Mouse (Mus musculus) kidney, embryonic 14.5 days (tissue): ENCODE data around the gene Slc43a2. TPM values are rescaled to one million over a fixed set of nuclear protein-coding genes. Genes with fewer than 3 reads are reported as not detected.

ENCODE experiments used
- ATAC-seq: fragments of 200-750 bp; cut with Nextera tagmentation; 2 replicates; pipeline ENCODE4 v1.8.0; 2017; ENCODE audit warnings: moderate number of reproducible peaks, mild to moderate bottlenecking, moderate TSS enrichment, moderate library complexity; ENCODE audit not compliant: low FRiP score, low TSS enrichment
- H3K27ac ChIP-seq: fragments of 300-500 bp; sonication (generic); 2 replicates; pipeline ENCODE4 v1.5.1; 2014; ENCODE audit warnings: low read depth, mild to moderate bottlenecking, low read length, moderate library complexity, mixed read lengths
- H3K27me3 ChIP-seq: fragments of 300-500 bp; sonication (generic); 2 replicates; pipeline ENCODE4 v1.6.1; 2014; ENCODE audit warnings: mild to moderate bottlenecking, low read length; ENCODE audit not compliant: control insufficient read depth, insufficient read depth
- H3K36me3 ChIP-seq: fragments of 300-500 bp; sonication (generic); 2 replicates; pipeline ENCODE4 v1.6.1; 2014; ENCODE audit warnings: low read length, mixed read lengths; ENCODE audit not compliant: control insufficient read depth, insufficient read depth
- H3K4me1 ChIP-seq: fragments of 300-500 bp; sonication (generic); 2 replicates; pipeline ENCODE4 v1.6.1; 2014; ENCODE audit warnings: low read length, mixed read lengths; ENCODE audit not compliant: control insufficient read depth, insufficient read depth
- H3K4me2 ChIP-seq: fragments of 300-500 bp; sonication (generic); replicated peaks from 2 replicates; pipeline ENCODE4 v1.6.1; 2014; ENCODE audit warnings: low read depth, mild to moderate bottlenecking, low read length
- H3K4me3 ChIP-seq: fragments of 300-500 bp; sonication (generic); 2 replicates; pipeline ENCODE4 v1.5.1; 2014; ENCODE audit warnings: mild to moderate bottlenecking, low read length
- H3K9ac ChIP-seq: fragments of 300-500 bp; sonication (generic); 2 replicates; pipeline ENCODE4 v1.6.1; 2014; ENCODE audit warnings: low read depth, mild to moderate bottlenecking, low read length, moderate library complexity
- H3K9me3 ChIP-seq: fragments of 300-500 bp; sonication (generic); 2 replicates; pipeline ENCODE4 v1.6.1; 2016; ENCODE audit warnings: low read length; ENCODE audit not compliant: control insufficient read depth
- WGBS: fragments of 180-500 bp; shearing (Covaris S2); extraction: QIAGEN DNeasy Blood & Tissue Kit; methylation state at CpG from one replicate; pipeline ENCODE4 v1.1.7; 2014; 5-methylcytosine and 5-hydroxymethylcytosine counted together
- polyA plus RNA-seq: library from polyadenylated mRNA; unstranded; fragments of >200 nt; fragmentation: Nextera tagmentation; extraction: Ambion mirVana; gene quantifications from 2 replicates; pipeline ENCODE4 v1.2.1, GENCODE M21; 2014

Slc43a2 gene
- polyA plus RNA-seq, 1 experiment from 2014 or later = 6.0 TPM

DNA sequence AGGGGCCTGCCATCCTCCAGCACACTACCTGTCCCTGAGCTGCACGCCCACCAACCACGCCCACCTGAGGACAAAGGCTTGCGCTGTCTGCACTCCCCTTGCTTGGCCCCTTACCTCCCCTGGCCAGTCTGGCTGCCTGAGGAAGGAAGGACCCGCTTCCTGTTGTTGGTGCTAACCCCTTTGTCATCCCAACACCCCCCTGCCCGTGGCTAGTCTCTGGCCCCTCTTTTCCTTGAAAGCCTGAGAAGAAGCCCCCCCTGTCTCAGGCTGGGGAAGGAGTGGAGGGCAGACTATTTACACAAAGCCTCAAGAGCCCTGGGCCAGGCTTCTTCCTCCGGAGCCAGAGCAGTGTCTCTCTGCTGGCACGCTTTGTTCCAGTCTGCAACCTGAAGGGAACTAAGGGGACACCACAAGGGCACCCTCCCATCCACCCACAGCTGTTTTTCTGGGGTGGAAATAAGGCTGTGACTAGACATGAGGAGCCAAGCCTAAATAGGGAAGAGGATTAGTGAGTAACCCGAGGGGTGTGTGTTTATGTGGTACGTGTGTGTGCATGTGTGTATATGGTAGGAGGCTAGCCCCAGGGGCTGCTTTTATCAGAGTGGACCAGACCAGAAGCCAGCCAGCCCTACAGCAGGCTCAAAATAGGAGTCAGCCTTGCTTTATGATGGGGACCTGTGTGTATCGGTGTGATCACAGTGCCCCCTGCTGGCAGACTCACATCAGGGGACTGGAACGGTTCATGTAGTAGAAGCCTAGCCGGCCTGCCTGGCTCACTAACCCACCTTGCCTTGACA, 41.6 kb downstream of the Slc43a2 start:
- peak; percentile 92 for ATAC-seq
- no peaks in the 10 kb centered on the region for H3K36me3 ChIP-seq
- no peaks in the 10 kb centered on the region for H3K27me3 ChIP-seq
- H3K9ac ChIP-seq = peak overlapping the region; percentile 42
- H3K4me3 ChIP-seq = peak overlapping the region; percentile 5; the same call in 1 of the 2 replicates
- 5% methylated on average over 12 of the region's 12 CpGs for WGBS
- no peaks in the 10 kb centered on the region for H3K9me3 ChIP-seq
- H3K4me1 ChIP-seq = peaks cover 15% of the 10 kb centered on the region
- H3K27ac ChIP-seq = peak overlapping the region; percentile 62
- H3K4me2 ChIP-seq = peak overlapping the region; percentile 19

DNA sequence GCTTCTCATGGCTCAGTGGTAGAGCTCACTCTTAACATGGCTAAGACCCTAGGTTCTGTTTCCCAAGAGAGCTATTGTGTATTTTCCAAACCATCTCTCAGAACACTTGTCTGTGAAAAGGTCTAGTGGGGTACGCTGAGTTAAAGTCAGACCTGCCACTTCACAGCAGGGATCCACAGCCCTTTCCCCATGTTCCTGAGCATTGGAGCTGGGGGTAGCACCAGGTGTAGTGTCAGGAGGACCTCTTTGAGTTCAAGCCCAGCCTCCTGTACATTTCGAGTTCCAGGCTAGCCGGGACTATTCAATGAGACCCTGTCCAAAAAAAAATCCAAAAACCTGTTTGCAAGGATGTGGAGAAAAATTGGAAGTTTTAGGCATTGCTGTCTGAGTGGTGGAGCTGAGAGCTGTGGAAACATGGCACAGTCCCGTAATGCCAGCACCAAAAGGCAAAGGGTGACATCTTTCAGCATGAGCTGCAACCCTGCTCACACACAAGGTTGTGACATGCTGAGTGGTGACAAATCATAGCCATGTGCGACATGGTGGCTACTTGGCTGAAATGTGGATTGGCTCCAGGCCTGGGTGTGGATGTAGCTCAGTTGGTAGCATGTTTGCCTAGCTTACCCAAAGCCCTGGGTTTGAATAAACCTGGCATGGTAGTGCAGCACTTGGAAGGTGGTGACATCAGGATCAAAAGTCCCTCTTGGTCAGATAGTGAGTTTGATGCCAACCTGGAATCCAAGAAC, 43.1 kb downstream of the Slc43a2 start:
- H3K4me2 ChIP-seq = no peak overlapping the region
- H3K27ac ChIP-seq = no peak overlapping the region
- no peak overlapping the region for H3K4me3 ChIP-seq
- no peaks in the 10 kb centered on the region for H3K9me3 ChIP-seq
- no peak overlapping the region for H3K9ac ChIP-seq
- H3K36me3 ChIP-seq = no peaks in the 10 kb centered on the region
- peaks cover 15% of the 10 kb centered on the region for H3K4me1 ChIP-seq
- no peaks in the 10 kb centered on the region for H3K27me3 ChIP-seq
- 86% methylated on average over 5 of the region's 5 CpGs for WGBS
- no peak for ATAC-seq

DNA sequence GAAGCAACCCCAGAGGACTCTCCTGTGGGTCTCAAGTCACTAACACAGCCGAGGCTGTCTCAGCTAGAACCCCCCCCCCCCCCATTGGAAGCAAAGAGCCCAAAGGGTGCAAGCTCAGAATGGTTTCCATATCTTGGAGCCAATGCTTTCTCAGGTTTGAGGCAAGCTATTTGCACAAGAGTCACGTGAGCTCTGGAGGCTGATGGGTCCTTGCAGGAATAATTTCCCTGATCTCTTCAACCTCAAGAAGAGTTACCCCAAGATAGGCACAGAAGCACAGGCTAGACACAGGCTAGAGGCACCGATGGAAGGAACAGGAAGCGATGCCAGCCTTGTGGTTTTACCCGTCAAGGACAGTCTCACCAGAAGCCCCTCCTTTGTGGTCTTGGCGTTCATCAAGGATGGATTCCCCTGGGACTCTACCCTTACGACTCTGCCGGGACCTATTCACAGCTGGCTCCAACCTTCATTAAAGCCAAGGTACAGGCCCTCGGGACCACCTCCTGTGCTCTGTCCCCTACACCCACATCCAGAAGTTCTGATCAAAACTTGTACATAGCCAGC, 44.1 kb downstream of the Slc43a2 start:
- Histone ChIP-seq H3K36me3 (no peaks in the 10 kb centered on the region), H3K9ac (no peak overlapping the region), H3K9me3 (no peaks in the 10 kb centered on the region), H3K4me3 (no peak overlapping the region), H3K27me3 (no peaks in the 10 kb centered on the region), H3K4me1 (peaks cover 15% of the 10 kb centered on the region), H3K4me2 (no peak overlapping the region), H3K27ac (no peak overlapping the region)
- no peak for ATAC-seq
- 77% methylated on average over 9 of the region's 9 CpGs for WGBS

- 73% methylated on average over 5 of the region's 5 CpGs for WGBS
- H3K4me1 ChIP-seq = no peaks in the 10 kb centered on the region
- H3K9me3 ChIP-seq = no peaks in the 10 kb centered on the region
- no peaks in the 10 kb centered on the region for H3K27me3 ChIP-seq
- H3K27ac ChIP-seq = no peak overlapping the region
- no peak overlapping the region for H3K9ac ChIP-seq
- no peaks in the 10 kb centered on the region for H3K36me3 ChIP-seq
- H3K4me2 ChIP-seq = no peak overlapping the region
- no peak for ATAC-seq
- H3K4me3 ChIP-seq = no peak overlapping the region
These were observed 47.1 kb downstream of the Slc43a2 start for GRCm38 (mm10) chr11:75578609-75579008.

DNA sequence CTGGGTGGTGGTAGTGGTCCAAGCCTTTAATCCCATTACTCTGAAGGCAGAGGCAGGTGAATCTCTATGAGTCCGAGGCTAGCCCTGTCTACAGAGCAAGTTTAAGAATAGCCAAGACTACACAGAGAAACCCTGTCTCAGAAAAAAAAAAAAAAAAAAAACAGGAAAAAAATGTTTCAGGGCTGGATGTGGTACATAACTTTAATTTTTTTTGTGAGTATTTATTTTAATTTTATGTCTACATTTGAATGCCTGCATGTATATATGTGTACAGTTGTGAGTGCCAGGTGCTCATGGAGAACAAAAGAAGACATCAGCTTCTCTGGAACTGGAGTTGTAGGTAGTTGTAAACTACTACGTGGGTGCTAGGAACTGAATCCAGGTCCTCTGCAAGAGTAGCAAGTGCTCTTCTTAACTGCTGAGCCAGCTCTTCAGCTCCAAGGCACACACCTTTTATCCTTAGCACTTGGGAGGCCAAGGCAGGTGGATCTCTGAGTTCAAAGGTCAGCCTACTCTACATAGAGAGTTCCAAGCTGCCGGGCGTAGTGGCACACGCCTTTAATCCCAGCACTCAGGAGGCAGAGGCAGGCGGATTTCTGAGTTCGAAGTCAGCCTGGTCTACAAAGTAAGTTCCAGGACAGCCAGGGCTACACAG, 50.1 kb downstream of the Slc43a2 start:
- 91% methylated on average over 7 of the region's 7 CpGs for WGBS

GRCm38 (mm10) chr11:75583521-75583920, 52.0 kb downstream of the Slc43a2 start:
- H3K27ac ChIP-seq = no peak overlapping the region
- WGBS = 63% methylated on average over 2 of the region's 2 CpGs
- no peaks in the 10 kb centered on the region for H3K36me3 ChIP-seq
- H3K4me2 ChIP-seq = no peak overlapping the region
- no peak for ATAC-seq
- H3K9ac ChIP-seq = no peak overlapping the region
- no peaks in the 10 kb centered on the region for H3K27me3 ChIP-seq
- H3K9me3 ChIP-seq = no peaks in the 10 kb centered on the region
- H3K4me1 ChIP-seq = no peaks in the 10 kb centered on the region; the same call in 1 of the 2 replicates
- H3K4me3 ChIP-seq = no peak overlapping the region

More for the DNA sequence above, 50.1 kb downstream of the Slc43a2 start:
- Histone ChIP-seq H3K4me2 (no peak overlapping the region), H3K27ac (no peak overlapping the region), H3K36me3 (no peaks in the 10 kb centered on the region), H3K4me1 (no peaks in the 10 kb centered on the region; the same call in 1 of the 2 replicates), H3K4me3 (no peak overlapping the region), H3K9ac (no peak overlapping the region), H3K9me3 (no peaks in the 10 kb centered on the region), H3K27me3 (no peaks in the 10 kb centered on the region)
- ATAC-seq = no peak

DNA sequence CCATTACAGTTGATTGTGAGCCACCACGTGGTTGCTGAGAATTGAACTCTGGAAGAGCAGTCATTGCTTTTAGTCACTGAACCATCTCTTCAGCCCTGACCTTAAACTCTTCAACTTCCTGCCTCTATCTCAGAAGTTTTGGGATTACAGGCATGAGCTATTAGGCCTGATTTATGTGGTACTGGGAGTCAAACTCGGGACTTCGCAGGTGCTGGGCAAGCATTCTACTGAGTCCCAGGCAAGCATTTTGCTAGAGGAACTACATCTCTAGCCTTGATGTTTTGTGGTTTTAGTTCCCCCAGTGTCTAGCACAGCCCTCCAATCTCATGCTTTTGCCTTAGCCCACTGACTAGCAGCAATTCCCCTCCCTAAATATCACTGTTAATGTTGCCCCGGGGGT, 53.6 kb downstream of the Slc43a2 start:
- H3K9me3 ChIP-seq = no peaks in the 10 kb centered on the region
- no peak overlapping the region for H3K9ac ChIP-seq
- H3K4me3 ChIP-seq = no peak overlapping the region
- H3K4me1 ChIP-seq = peaks cover 11% of the 10 kb centered on the region
- ATAC-seq = no peak
- no peaks in the 10 kb centered on the region for H3K36me3 ChIP-seq
- WGBS = 24% methylated on average over 4 of the region's 4 CpGs
- H3K27ac ChIP-seq = peak overlapping the region; percentile 7; the same call in 1 of the 2 replicates
- H3K27me3 ChIP-seq = no peaks in the 10 kb centered on the region
- H3K4me2 ChIP-seq = no peak overlapping the region

DNA sequence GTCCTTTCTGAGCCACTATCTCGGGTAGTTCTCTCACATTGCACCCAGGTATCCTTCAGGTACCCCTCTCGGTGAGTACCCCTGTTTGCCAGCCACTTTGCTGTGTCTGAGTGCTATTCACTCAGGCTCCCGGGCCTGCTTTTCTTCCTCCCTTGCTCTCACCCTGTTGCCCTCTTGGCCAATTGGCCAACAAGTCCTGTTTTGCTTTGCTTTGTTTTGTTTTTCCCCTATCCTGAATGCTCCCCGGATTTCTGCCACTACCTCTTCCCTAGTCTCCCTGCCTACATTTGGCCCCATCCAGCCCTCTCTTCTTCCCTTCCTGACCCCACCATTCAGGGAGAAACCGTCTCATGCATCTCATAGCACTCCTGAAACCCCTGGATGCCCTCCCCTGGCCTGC, 54.5 kb downstream of the Slc43a2 start:
- H3K4me3 ChIP-seq = no peak overlapping the region
- H3K4me1 ChIP-seq = peaks cover 11% of the 10 kb centered on the region
- H3K27me3 ChIP-seq = no peaks in the 10 kb centered on the region
- no peaks in the 10 kb centered on the region for H3K9me3 ChIP-seq
- H3K36me3 ChIP-seq = no peaks in the 10 kb centered on the region
- 82% methylated on average over 5 of the region's 5 CpGs for WGBS
- H3K9ac ChIP-seq = no peak overlapping the region
- no peak overlapping the region for H3K27ac ChIP-seq
- no peak for ATAC-seq
- H3K4me2 ChIP-seq = no peak overlapping the region
